Mouse (Mus musculus) forebrain, embryonic 15.5 days (tissue): Measurements from ENCODE around the gene Mef2d. TPM values are rescaled to one million over a fixed set of nuclear protein-coding genes. Genes with fewer than 3 reads are reported as not detected.

Source experiments
- ATAC-seq: fragments of 200-750 bp; cut with Nextera tagmentation; replicated peaks from 2 replicates; pipeline ENCODE4 v1.8.0; 2017; ENCODE audit warnings: mild to moderate bottlenecking, moderate TSS enrichment, moderate library complexity
- H3K27ac ChIP-seq: fragments of 300-500 bp; sonication (generic); replicated peaks from 2 replicates; pipeline ENCODE4 v1.5.1; 2015; ENCODE audit warnings: mild to moderate bottlenecking, inconsistent platforms
- H3K27me3 ChIP-seq: fragments of 300-500 bp; sonication (generic); 2 replicates; pipeline ENCODE4 v1.6.1; 2015; ENCODE audit warnings: inconsistent platforms
- H3K36me3 ChIP-seq: fragments of 300-500 bp; sonication (generic); 2 replicates; pipeline ENCODE4 v1.6.1; 2015; ENCODE audit warnings: mild to moderate bottlenecking, inconsistent platforms
- H3K4me1 ChIP-seq: fragments of 300-500 bp; sonication (generic); 2 replicates; pipeline ENCODE4 v1.6.1; 2015; ENCODE audit warnings: inconsistent platforms
- H3K4me2 ChIP-seq: fragments of 300-500 bp; sonication (generic); replicated peaks from 2 replicates; pipeline ENCODE4 v1.6.1; 2015; ENCODE audit warnings: mild to moderate bottlenecking, inconsistent platforms
- H3K4me3 ChIP-seq: fragments of 300-500 bp; sonication (generic); 2 replicates; pipeline ENCODE4 v1.5.1; 2015; ENCODE audit warnings: mild to moderate bottlenecking, inconsistent platforms
- H3K9ac ChIP-seq: fragments of 300-500 bp; sonication (generic); replicated peaks from 2 replicates; pipeline ENCODE4 v1.6.1; 2015; ENCODE audit warnings: mild to moderate bottlenecking, inconsistent platforms
- H3K9me3 ChIP-seq: fragments of 300-500 bp; sonication (generic); 2 replicates; pipeline ENCODE4 v1.6.1; 2016; ENCODE audit warnings: inconsistent platforms
- WGBS: fragments of 180-500 bp; shearing (Covaris S2); methylation state at CpG from one replicate; pipeline ENCODE4 v1.1.7; 2015; ENCODE audit warnings: mixed read lengths; 5-methylcytosine and 5-hydroxymethylcytosine counted together
- polyA plus RNA-seq: library from polyadenylated mRNA; unstranded; fragments of >200 nt; fragmentation: Nextera tagmentation; extraction: Ambion mirVana; gene quantifications from 2 replicates; pipeline ENCODE4 v1.2.1, GENCODE M21; 2015

Gene Mef2d
- polyA plus RNA-seq, 1 experiment from 2014 or later, result 21.3 TPM

DNA sequence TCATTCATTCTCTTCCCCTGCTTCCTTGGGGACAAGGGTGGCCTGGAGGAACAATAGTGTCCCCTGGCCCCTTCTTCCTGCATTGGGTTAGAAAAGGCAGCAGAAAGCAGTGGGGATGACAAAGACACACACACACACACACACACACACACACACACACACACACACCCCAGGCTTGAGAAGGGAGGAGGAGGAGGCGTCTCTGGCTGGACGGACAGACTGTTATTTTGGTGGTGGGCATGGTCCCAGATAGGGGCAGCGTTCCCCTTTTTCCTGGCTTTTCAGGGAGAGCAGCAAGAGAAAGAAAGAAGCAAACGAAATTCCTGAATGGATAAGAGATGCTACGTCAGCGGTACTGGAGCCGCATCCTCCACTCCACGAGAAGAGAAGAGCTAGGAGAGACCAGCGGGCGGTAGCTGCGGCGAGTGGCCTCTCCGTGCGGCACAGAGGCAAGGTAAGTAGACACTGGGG, 64.8 kb downstream of the Mef2d start:
- WGBS, result 0% methylated on average over 14 of the region's 14 CpGs
- Histone ChIP-seq H3K36me3 (no peaks in the 10 kb centered on the region), H3K27me3 (no peaks in the 10 kb centered on the region), H3K4me1 (peaks cover 67% of the 10 kb centered on the region), H3K9me3 (no peaks in the 10 kb centered on the region), H3K27ac (peak overlapping the region; percentile 99), H3K4me3 (peak overlapping the region; percentile 82), H3K4me2 (peak overlapping the region; percentile 96), H3K9ac (peak overlapping the region; percentile 93)
- ATAC-seq, result peak; percentile 34

GRCm38 (mm10) chr3:88207451-88208100, 65.4 kb downstream of the Mef2d start:
- peaks cover 67% of the 10 kb centered on the region for H3K4me1 ChIP-seq
- peak overlapping the region; percentile 82 for H3K4me3 ChIP-seq
- peak overlapping the region; percentile 96 for H3K4me2 ChIP-seq
- H3K9me3 ChIP-seq, result no peaks in the 10 kb centered on the region
- ATAC-seq, result peak; percentile 5; the same call in 1 of the 2 replicates
- no peaks in the 10 kb centered on the region for H3K36me3 ChIP-seq
- 2% methylated on average over 15 of the region's 15 CpGs for WGBS
- H3K27me3 ChIP-seq, result no peaks in the 10 kb centered on the region
- H3K27ac ChIP-seq, result peak overlapping the region; percentile 99
- peak overlapping the region; percentile 93 for H3K9ac ChIP-seq

- H3K9ac ChIP-seq, result peak overlapping the region; percentile 93
- H3K36me3 ChIP-seq, result no peaks in the 10 kb centered on the region
- H3K9me3 ChIP-seq, result no peaks in the 10 kb centered on the region
- no peak for ATAC-seq
- H3K4me3 ChIP-seq, result peak overlapping the region; percentile 82
- peak overlapping the region; percentile 99 for H3K27ac ChIP-seq
- H3K4me1 ChIP-seq, result peaks cover 66% of the 10 kb centered on the region
- peak overlapping the region; percentile 96 for H3K4me2 ChIP-seq
- 2% methylated on average over 3 of the region's 3 CpGs for WGBS
- H3K27me3 ChIP-seq, result no peaks in the 10 kb centered on the region
Observed at GRCm38 (mm10) chr3:88208226-88208720, 66.1 kb downstream of the Mef2d start.

GRCm38 (mm10) chr3:88209306-88209705, 67.1 kb downstream of the Mef2d start:
- Histone ChIP-seq H3K36me3 (no peaks in the 10 kb centered on the region), H3K9ac (peak overlapping the region; percentile 93), H3K4me1 (peaks cover 60% of the 10 kb centered on the region), H3K27ac (peak overlapping the region; percentile 99), H3K27me3 (no peaks in the 10 kb centered on the region), H3K4me3 (peak overlapping the region; percentile 82), H3K9me3 (no peaks in the 10 kb centered on the region), H3K4me2 (peak overlapping the region; percentile 96)
- no peak for ATAC-seq
- WGBS, result 3% methylated on average over 6 of the region's 6 CpGs

DNA sequence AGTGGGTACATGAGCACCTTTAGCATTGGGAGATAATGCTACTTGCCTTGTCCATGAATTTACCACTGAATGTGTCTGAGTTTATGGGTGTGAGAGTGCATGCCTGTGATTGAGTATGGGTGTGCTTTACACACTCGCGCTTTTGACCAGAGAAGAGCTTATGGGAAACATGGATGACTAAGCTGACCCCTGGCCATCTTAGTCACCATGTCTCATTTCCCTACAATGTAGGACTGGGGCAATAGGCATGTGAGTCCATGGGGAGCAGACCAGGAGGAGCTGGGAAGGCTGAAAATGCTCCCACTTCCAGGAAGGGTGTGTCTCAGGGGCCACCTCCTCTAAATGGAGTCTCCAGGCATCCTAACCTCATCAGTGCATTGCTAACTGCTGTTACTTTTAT, 67.9 kb downstream of the Mef2d start:
- peak overlapping the region; percentile 82 for H3K4me3 ChIP-seq
- peaks cover 52% of the 10 kb centered on the region for H3K4me1 ChIP-seq
- no peaks in the 10 kb centered on the region for H3K36me3 ChIP-seq
- no peaks in the 10 kb centered on the region for H3K27me3 ChIP-seq
- 2% methylated on average over 2 of the region's 2 CpGs for WGBS
- peak overlapping the region; percentile 99 for H3K27ac ChIP-seq
- H3K9me3 ChIP-seq, result no peaks in the 10 kb centered on the region
- no peak for ATAC-seq
- peak overlapping the region; percentile 93 for H3K9ac ChIP-seq
- H3K4me2 ChIP-seq, result peak overlapping the region; percentile 96

GRCm38 (mm10) chr3:88210918-88211317, 68.7 kb downstream of the Mef2d start:
- H3K4me1 ChIP-seq, result peaks cover 47% of the 10 kb centered on the region
- H3K27me3 ChIP-seq, result no peaks in the 10 kb centered on the region
- no peaks in the 10 kb centered on the region for H3K9me3 ChIP-seq

DNA sequence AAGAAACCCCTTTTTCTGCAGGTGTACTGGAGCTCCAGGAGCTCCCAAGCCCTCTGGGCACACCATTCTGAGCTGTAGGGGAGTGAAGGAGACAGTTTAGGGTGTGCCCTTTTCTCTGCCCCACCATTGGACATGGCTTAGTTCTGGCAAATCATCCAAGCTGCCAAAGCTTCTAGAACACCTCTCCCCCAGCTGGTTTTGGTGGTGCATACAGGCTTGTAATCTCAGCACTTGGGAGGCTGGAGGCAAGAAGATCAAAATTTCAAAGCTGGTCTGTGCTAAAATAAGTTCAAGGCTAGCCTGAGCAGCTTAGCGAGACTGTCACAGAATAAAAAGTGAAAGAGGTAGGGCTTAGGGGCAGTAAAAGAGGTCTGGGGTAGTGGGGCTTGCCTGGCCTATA, 70.2 kb downstream of the Mef2d start:
- Histone ChIP-seq H3K27ac (peak overlapping the region; percentile 99), H3K4me1 (peaks cover 43% of the 10 kb centered on the region), H3K4me2 (peak overlapping the region; percentile 96), H3K9me3 (no peaks in the 10 kb centered on the region), H3K36me3 (peaks cover 4% of the 10 kb centered on the region; the same call in 1 of the 2 replicates), H3K4me3 (peak overlapping the region; percentile 82), H3K27me3 (no peaks in the 10 kb centered on the region), H3K9ac (peak overlapping the region; percentile 93)
- WGBS, result 18% methylated on average over 1 of the region's 1 CpGs
- ATAC-seq, result no peak

More at GRCm38 (mm10) chr3:88210918-88211317, 68.7 kb downstream of the Mef2d start:
- Histone ChIP-seq H3K4me2 (peak overlapping the region; percentile 96), H3K9ac (peak overlapping the region; percentile 93), H3K27ac (peak overlapping the region; percentile 99), H3K36me3 (peaks cover 4% of the 10 kb centered on the region; the same call in 1 of the 2 replicates), H3K4me3 (peak overlapping the region; percentile 82)
- ATAC-seq, result no peak
- WGBS, result 10% methylated on average over 2 of the region's 2 CpGs

- Histone ChIP-seq H3K4me2 (peak overlapping the region; percentile 96), H3K36me3 (peaks cover 4% of the 10 kb centered on the region; the same call in 1 of the 2 replicates), H3K27me3 (no peaks in the 10 kb centered on the region), H3K4me1 (peaks cover 47% of the 10 kb centered on the region), H3K9me3 (no peaks in the 10 kb centered on the region), H3K27ac (peak overlapping the region; percentile 99), H3K4me3 (peak overlapping the region; percentile 82), H3K9ac (peak overlapping the region; percentile 93)
- WGBS, result 7% methylated on average over 2 of the region's 2 CpGs
- ATAC-seq, result no peak
Observed at GRCm38 (mm10) chr3:88213019-88213418, 70.8 kb downstream of the Mef2d start.

DNA sequence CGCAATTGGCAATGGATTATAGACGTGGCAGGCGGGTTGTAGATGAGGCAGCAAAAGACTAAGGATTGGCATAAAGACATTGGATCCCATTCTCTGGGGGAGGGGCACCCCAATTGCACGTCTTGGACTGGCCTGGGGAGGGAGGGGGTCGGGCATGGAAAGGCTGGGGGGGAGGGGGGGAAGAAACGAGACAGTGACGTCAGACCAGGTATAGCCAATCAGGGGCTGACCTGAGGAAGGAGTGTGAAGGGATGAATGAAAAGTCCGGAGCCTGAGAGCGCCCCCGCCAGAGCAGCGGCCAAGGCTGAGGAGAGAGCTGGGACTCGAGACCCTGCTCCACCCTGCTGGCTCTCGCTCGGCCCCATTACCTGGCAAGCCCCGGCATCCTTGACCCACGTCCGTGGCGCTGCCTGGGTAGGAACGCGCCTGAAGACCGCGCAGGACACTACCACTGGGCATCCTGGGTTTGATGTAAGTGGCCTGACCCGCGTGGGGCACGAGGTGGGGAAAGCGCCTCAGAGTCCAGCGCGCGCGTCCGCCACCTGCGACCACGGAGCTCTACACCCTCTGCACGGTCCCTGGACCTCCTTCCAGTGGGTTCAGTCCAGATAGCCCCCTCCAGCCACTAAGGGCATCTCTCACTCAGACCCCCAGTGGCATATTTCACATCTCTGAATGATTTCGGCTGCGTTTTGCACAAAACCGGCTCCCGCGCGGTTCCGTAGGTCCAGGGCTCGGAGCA, 72.2 kb downstream of the Mef2d start:
- peak overlapping the region; percentile 93 for H3K9ac ChIP-seq
- peak overlapping the region; percentile 99 for H3K27ac ChIP-seq
- peaks cover 5% of the 10 kb centered on the region; the same call in 1 of the 2 replicates for H3K36me3 ChIP-seq
- peak; percentile 89 for ATAC-seq
- H3K27me3 ChIP-seq, result no peaks in the 10 kb centered on the region
- peak overlapping the region; percentile 82 for H3K4me3 ChIP-seq
- 3% methylated on average over 42 of the region's 42 CpGs for WGBS
- H3K4me2 ChIP-seq, result peak overlapping the region; percentile 96
- no peaks in the 10 kb centered on the region for H3K9me3 ChIP-seq
- H3K4me1 ChIP-seq, result peaks cover 59% of the 10 kb centered on the region

DNA sequence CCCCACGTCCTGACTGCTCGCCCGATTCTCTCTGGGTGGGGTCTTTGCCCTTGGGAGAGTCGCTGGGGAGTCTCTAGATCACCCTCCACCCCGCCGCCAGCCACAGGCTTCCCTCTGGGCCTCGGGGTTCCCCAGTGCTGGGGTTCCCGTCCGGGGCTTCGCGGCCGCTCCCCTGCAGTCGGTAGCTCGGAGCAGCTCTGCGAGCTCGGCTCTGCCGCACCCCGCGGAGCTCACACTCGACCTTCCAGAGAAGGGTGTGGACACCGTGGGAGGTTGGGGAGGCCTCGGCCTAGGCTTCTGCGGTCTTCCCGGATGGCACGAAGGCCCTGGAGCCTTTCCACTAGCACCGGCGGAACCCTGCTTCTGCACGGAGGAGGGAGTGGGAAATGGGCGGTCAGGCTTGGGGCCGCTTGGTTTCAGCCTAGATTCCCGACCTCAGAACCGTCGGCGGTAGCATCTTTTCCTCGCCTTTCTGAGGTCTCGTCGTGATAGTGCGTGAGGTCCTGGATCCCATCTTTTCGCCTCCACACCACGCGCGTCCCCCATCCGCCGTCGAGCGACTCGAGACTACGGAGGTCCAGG, 72.9 kb downstream of the Mef2d start:
- peaks cover 6% of the 10 kb centered on the region; the same call in 1 of the 2 replicates for H3K36me3 ChIP-seq
- peak overlapping the region; percentile 93 for H3K9ac ChIP-seq
- no peaks in the 10 kb centered on the region for H3K9me3 ChIP-seq
- ATAC-seq, result no peak
- H3K27me3 ChIP-seq, result no peaks in the 10 kb centered on the region
- H3K4me2 ChIP-seq, result peak overlapping the region; percentile 96
- H3K4me3 ChIP-seq, result peak overlapping the region; percentile 82
- peaks cover 65% of the 10 kb centered on the region for H3K4me1 ChIP-seq
- H3K27ac ChIP-seq, result peak overlapping the region; percentile 99
- 4% methylated on average over 48 of the region's 48 CpGs for WGBS

DNA sequence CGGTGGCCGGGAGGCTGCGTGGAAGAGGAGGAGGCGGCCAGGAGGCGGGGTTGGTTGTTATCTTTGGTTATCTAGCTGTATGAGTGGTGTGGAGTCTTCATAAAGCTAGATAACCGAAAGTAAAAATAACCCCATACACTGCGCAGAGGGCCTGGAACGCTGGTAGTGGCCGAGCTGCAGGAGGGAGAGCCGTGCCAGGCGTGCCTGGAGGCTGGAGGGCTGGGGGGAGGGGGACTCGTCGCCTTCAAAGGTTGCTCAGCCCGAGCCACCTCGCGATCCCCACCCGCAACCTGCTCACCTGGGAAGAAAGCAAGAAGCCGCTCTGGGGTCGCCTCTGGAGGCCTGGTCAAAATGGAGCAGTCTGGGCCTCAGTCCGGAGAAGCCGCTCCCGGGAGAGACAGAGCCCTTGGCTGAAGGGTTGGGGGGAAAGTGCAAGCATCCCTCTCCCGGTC, 73.4 kb downstream of the Mef2d start:
- H3K36me3 ChIP-seq, result peaks cover 9% of the 10 kb centered on the region; the same call in 1 of the 2 replicates
- WGBS, result 4% methylated on average over 23 of the region's 23 CpGs

More for the DNA sequence above, 73.4 kb downstream of the Mef2d start:
- peak overlapping the region; percentile 99 for H3K27ac ChIP-seq
- H3K4me1 ChIP-seq, result peaks cover 65% of the 10 kb centered on the region
- H3K9ac ChIP-seq, result peak overlapping the region; percentile 93
- peak overlapping the region; percentile 96 for H3K4me2 ChIP-seq
- H3K4me3 ChIP-seq, result peak overlapping the region; percentile 82
- H3K27me3 ChIP-seq, result no peaks in the 10 kb centered on the region
- no peak for ATAC-seq
- H3K9me3 ChIP-seq, result no peaks in the 10 kb centered on the region
